Mouse (Mus musculus): Measurements from ENCODE around the gene Ankrd33b. TPM values are rescaled to one million over a fixed set of nuclear protein-coding genes. Genes with fewer than 3 reads are reported as not detected.
A peak's percentile ranks its signal among the peaks of the same experiment; 100 is the strongest.

Ankrd33b gene
- polyA plus RNA-seq, 1 experiment from 2014 or later = 0.75 TPM

- Histone ChIP-seq H3K27ac (ENCODE audit: low read depth, low read length) (no peak overlapping the region), H3K4me1 (ENCODE audit: control insufficient read depth, insufficient read depth, low read length) (no peaks in the 10 kb centered on the region), H3K9ac (replicated peaks; ENCODE audit: low read depth, low read length) (no peak overlapping the region), H3K4me3 (ENCODE audit: low read depth, low read length) (no peak overlapping the region), H3K4me2 (ENCODE audit: low read depth, low read length) (no peak overlapping the region), H3K27me3 (ENCODE audit: control insufficient read depth, insufficient read depth, low read length) (no peaks in the 10 kb centered on the region), H3K36me3 (ENCODE audit: control insufficient read depth, insufficient read depth, low read length) (no peaks in the 10 kb centered on the region), H3K9me3 (ENCODE audit: control insufficient read depth, low read length) (no peaks in the 10 kb centered on the region)
- no peak for ATAC-seq (ENCODE audit: low read depth)
- 75% methylated on average over 11 of the region's 11 CpGs for WGBS
These were observed 14.5 kb upstream of the Ankrd33b start for GRCm38 (mm10) chr15:31381936-31382468.

- Histone ChIP-seq H3K4me1 (ENCODE audit: control insufficient read depth, insufficient read depth, low read length) (no peaks in the 10 kb centered on the region), H3K4me3 (ENCODE audit: low read depth, low read length) (no peak overlapping the region), H3K9ac (replicated peaks; ENCODE audit: low read depth, low read length) (no peak overlapping the region), H3K27ac (ENCODE audit: low read depth, low read length) (no peak overlapping the region), H3K27me3 (ENCODE audit: control insufficient read depth, insufficient read depth, low read length) (no peaks in the 10 kb centered on the region), H3K9me3 (ENCODE audit: control insufficient read depth, low read length) (no peaks in the 10 kb centered on the region), H3K36me3 (ENCODE audit: control insufficient read depth, insufficient read depth, low read length) (no peaks in the 10 kb centered on the region), H3K4me2 (ENCODE audit: low read depth, low read length) (no peak overlapping the region)
- ATAC-seq (ENCODE audit: low read depth) = no peak
- WGBS = 88% methylated on average over 3 of the region's 3 CpGs
These were observed 11.9 kb upstream of the Ankrd33b start for GRCm38 (mm10) chr15:31379471-31379870.

GRCm38 (mm10) chr15:31375212-31375611, 7.7 kb upstream of the Ankrd33b start:
- no peak overlapping the region for H3K27ac ChIP-seq (ENCODE audit: low read depth, low read length)
- no peak overlapping the region for H3K4me3 ChIP-seq (ENCODE audit: low read depth, low read length)
- H3K4me2 ChIP-seq (ENCODE audit: low read depth, low read length) = no peak overlapping the region
- no peaks in the 10 kb centered on the region for H3K9me3 ChIP-seq (ENCODE audit: control insufficient read depth, low read length)
- no peak for ATAC-seq (ENCODE audit: low read depth)
- no peaks in the 10 kb centered on the region for H3K4me1 ChIP-seq (ENCODE audit: control insufficient read depth, insufficient read depth, low read length)
- H3K9ac ChIP-seq (replicated peaks; ENCODE audit: low read depth, low read length) = no peak overlapping the region
- no peaks in the 10 kb centered on the region for H3K36me3 ChIP-seq (ENCODE audit: control insufficient read depth, insufficient read depth, low read length)
- H3K27me3 ChIP-seq (ENCODE audit: control insufficient read depth, insufficient read depth, low read length) = no peaks in the 10 kb centered on the region
- 42% methylated on average over 4 of the region's 4 CpGs for WGBS

GRCm38 (mm10) chr15:31369125-31369612, 1.6 kb upstream of the Ankrd33b start:
- ATAC-seq (ENCODE audit: low read depth) = no peak
- Histone ChIP-seq H3K36me3 (ENCODE audit: control insufficient read depth, insufficient read depth, low read length) (no peaks in the 10 kb centered on the region), H3K9ac (replicated peaks; ENCODE audit: low read depth, low read length) (no peak overlapping the region), H3K27me3 (ENCODE audit: control insufficient read depth, insufficient read depth, low read length) (peaks cover 35% of the 10 kb centered on the region), H3K4me3 (ENCODE audit: low read depth, low read length) (no peak overlapping the region), H3K27ac (ENCODE audit: low read depth, low read length) (no peak overlapping the region), H3K9me3 (ENCODE audit: control insufficient read depth, low read length) (no peaks in the 10 kb centered on the region), H3K4me2 (ENCODE audit: low read depth, low read length) (no peak overlapping the region), H3K4me1 (ENCODE audit: control insufficient read depth, insufficient read depth, low read length) (peaks cover 15% of the 10 kb centered on the region)
- WGBS = 14% methylated on average over 12 of the region's 12 CpGs

- H3K9me3 ChIP-seq (ENCODE audit: control insufficient read depth, low read length) = no peaks in the 10 kb centered on the region
- ATAC-seq (ENCODE audit: low read depth) = no peak
- no peak overlapping the region for H3K27ac ChIP-seq (ENCODE audit: low read depth, low read length)
- no peak overlapping the region for H3K4me3 ChIP-seq (ENCODE audit: low read depth, low read length)
- 17% methylated on average over 8 of the region's 8 CpGs for WGBS
- H3K9ac ChIP-seq (replicated peaks; ENCODE audit: low read depth, low read length) = no peak overlapping the region
- H3K36me3 ChIP-seq (ENCODE audit: control insufficient read depth, insufficient read depth, low read length) = no peaks in the 10 kb centered on the region
- peaks cover 36% of the 10 kb centered on the region for H3K27me3 ChIP-seq (ENCODE audit: control insufficient read depth, insufficient read depth, low read length)
- H3K4me2 ChIP-seq (ENCODE audit: low read depth, low read length) = no peak overlapping the region
- peaks cover 15% of the 10 kb centered on the region for H3K4me1 ChIP-seq (ENCODE audit: control insufficient read depth, insufficient read depth, low read length)
These were observed 1.0 kb upstream of the Ankrd33b start for GRCm38 (mm10) chr15:31368556-31368955.

GRCm38 (mm10) chr15:31366596-31367480, 688 bp downstream of the Ankrd33b start:
- no peak overlapping the region for H3K27ac ChIP-seq (ENCODE audit: low read depth, low read length)
- H3K27me3 ChIP-seq (ENCODE audit: control insufficient read depth, insufficient read depth, low read length) = peaks cover 36% of the 10 kb centered on the region
- under 1% methylated on average over 61 of the region's 72 CpGs for WGBS
- no peaks in the 10 kb centered on the region for H3K9me3 ChIP-seq (ENCODE audit: control insufficient read depth, low read length)
- no peaks in the 10 kb centered on the region for H3K36me3 ChIP-seq (ENCODE audit: control insufficient read depth, insufficient read depth, low read length)
- peak; percentile 48 for ATAC-seq (ENCODE audit: low read depth)
- peak overlapping the region; percentile 54 for H3K9ac ChIP-seq (replicated peaks; ENCODE audit: low read depth, low read length)
- peak overlapping the region; percentile 57 for H3K4me3 ChIP-seq (ENCODE audit: low read depth, low read length)
- peak overlapping the region; percentile 99 for H3K4me2 ChIP-seq (ENCODE audit: low read depth, low read length)
- peaks cover 15% of the 10 kb centered on the region for H3K4me1 ChIP-seq (ENCODE audit: control insufficient read depth, insufficient read depth, low read length)

GRCm38 (mm10) chr15:31365720-31366591, 1.6 kb downstream of the Ankrd33b start:
- no peak for ATAC-seq (ENCODE audit: low read depth)
- Histone ChIP-seq H3K9me3 (ENCODE audit: control insufficient read depth, low read length) (no peaks in the 10 kb centered on the region), H3K27me3 (ENCODE audit: control insufficient read depth, insufficient read depth, low read length) (peaks cover 36% of the 10 kb centered on the region), H3K4me2 (ENCODE audit: low read depth, low read length) (peak overlapping the region; percentile 99), H3K4me3 (ENCODE audit: low read depth, low read length) (peak overlapping the region; percentile 14), H3K36me3 (ENCODE audit: control insufficient read depth, insufficient read depth, low read length) (no peaks in the 10 kb centered on the region), H3K27ac (ENCODE audit: low read depth, low read length) (no peak overlapping the region), H3K9ac (replicated peaks; ENCODE audit: low read depth, low read length) (no peak overlapping the region), H3K4me1 (ENCODE audit: control insufficient read depth, insufficient read depth, low read length) (peaks cover 15% of the 10 kb centered on the region)
- 2% methylated on average over 37 of the region's 37 CpGs for WGBS

GRCm38 (mm10) chr15:31365041-31365719, 2.3 kb downstream of the Ankrd33b start:
- Histone ChIP-seq H3K4me1 (ENCODE audit: control insufficient read depth, insufficient read depth, low read length) (peaks cover 15% of the 10 kb centered on the region), H3K4me2 (ENCODE audit: low read depth, low read length) (peak overlapping the region; percentile 99; the same call in 1 of the 2 replicates), H3K9ac (replicated peaks; ENCODE audit: low read depth, low read length) (no peak overlapping the region), H3K4me3 (ENCODE audit: low read depth, low read length) (peak overlapping the region; percentile 14; the same call in 1 of the 2 replicates), H3K27ac (ENCODE audit: low read depth, low read length) (no peak overlapping the region), H3K27me3 (ENCODE audit: control insufficient read depth, insufficient read depth, low read length) (peaks cover 36% of the 10 kb centered on the region), H3K36me3 (ENCODE audit: control insufficient read depth, insufficient read depth, low read length) (no peaks in the 10 kb centered on the region), H3K9me3 (ENCODE audit: control insufficient read depth, low read length) (no peaks in the 10 kb centered on the region)
- 21% methylated on average over 11 of the region's 11 CpGs for WGBS
- no peak for ATAC-seq (ENCODE audit: low read depth)
